Mouse (Mus musculus): ENCODE results near the gene Hsbp1.

Gene Hsbp1

DNA sequence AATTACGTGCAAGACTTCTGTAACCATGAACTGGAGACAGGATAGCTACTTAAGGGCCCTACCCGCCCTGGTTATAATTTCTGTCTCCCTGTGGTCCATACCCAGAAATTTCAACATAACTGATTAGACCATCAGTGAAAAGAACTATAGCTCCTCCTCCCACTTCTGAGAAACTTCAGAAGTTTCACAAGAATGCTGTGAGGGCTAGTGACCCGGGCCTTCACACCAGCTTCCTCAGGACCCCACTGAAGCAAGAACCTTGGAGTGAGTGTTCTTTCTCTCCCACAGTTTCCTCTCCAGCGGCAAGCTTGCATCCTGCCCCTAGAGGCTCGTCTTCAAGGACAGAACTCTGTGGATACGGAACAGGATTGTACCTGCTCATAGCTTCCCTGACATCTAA, 41.6 kb downstream of the Hsbp1 start:
- DNase-seq (ENCODE audit: extremely low spot score, low read depth, low spot score): no peak

DNA sequence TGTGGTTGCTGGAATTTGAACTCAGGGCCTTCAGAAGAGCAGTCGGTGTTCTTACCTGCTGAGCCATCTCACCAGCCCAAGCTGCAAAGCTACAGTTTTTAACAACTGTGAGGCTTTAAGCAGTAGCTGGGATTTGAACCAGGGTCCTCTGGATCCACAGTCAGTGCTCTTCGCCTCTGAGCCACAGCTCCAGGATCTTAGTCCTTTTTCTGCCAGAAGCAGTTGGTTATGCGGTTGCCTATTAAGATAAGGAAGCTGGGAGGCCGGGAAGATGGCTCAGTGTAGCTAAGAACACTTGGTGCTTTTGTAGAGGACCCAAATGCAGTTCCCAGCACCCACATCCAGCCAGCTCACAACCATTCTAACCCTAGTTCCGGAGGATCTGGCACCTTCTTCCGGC, 42.7 kb downstream of the Hsbp1 start:
- DNase-seq (ENCODE audit: extremely low spot score, low read depth, low spot score): no peak

DNA sequence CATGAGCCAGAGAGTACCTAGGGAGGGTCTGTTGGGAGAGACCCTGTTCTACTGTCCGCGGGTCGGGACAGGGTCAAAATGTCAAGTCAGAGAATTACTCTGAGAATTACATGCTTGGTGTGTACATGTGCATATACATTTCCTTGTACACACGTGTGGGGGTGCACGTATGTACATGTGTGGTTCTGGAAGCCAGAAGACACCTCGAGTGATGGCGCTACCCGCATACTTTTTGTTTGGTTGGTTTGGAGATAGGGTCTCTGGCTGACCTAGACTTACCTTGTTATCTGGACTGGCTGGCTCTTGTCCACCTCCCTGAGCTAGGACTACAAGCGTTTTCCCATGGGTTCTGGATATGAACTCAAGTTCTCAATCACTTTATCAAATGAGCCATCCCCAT, 49.8 kb downstream of the Hsbp1 start:
- no peak for DNase-seq (ENCODE audit: extremely low spot score, low read depth, low spot score)

GRCm38 (mm10) chr8:119394524-119395026, 50.3 kb downstream of the Hsbp1 start, which contains the start of gene Mlycd:
Mlycd (plus strand) TSS chr8:119394878.
- no peak for DNase-seq (ENCODE audit: extremely low spot score, low read depth, low spot score)

DNA sequence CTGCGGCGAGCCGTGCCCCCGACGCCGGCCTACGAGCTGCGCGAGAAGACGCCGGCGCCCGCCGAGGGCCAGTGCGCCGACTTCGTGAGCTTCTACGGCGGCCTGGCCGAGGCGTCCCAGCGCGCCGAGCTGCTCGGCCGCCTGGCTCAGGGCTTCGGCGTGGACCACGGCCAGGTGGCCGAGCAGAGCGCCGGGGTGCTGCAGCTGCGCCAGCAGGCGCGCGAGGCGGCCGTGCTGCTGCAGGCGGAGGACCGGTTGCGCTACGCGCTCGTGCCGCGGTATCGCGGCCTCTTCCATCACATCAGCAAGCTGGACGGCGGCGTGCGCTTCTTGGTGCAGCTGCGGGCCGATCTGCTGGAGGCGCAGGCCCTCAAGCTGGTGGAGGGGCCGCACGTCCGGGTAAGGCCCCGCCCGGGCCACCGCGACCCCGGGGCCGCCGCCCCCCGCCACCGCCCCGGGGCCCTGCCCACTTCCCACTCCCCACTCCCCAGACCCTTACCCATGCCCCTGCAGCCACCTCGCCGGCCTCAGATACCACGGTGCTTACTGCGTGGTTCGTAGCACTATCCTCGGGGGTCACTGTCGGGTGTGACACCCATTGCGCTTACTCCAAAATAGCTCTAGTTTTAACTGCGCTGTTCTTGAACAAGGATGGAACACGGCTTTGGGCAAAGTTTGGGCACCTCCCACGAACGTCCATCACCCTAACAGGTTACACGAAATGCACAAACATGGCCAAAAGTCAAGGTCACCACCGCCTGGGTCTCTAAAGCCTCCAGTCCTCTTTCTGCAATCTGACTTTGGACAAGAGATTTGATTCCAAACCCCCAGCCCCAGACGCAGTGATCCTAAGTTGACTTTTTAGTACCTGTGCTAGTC, 51.0 kb downstream of the Hsbp1 start:
- no peak for DNase-seq (ENCODE audit: extremely low spot score, low read depth, low spot score)
